Mouse (Mus musculus): ENCODE measurements at regions not wholly inside any gene's neighbourhood (a gene's known extent, or its start where the extent isn't known, plus 50 kb on each side); places are given as distances from the start of the nearest gene placed in this dataset.

- no peak for TF ChIP-seq CTCF (IDR thresholded peaks at IDR 0.05; ENCODE audit: insufficient read depth, low read length)
- no peak for TF ChIP-seq POLR2A (IDR thresholded peaks at IDR 0.05; ENCODE audit: borderline replicate concordance, extremely low read depth, low read depth, low read length)
Observed at GRCm38 (mm10) chr5:126079281-126079838, 547.8 kb downstream of the Tmem132b start.
